Mouse (Mus musculus): ENCODE measurements at regions not wholly inside any gene's neighbourhood (a gene's known extent, or its start where the extent isn't known, plus 50 kb on each side); places are given as distances from the start of the nearest gene placed in this dataset.
A peak's percentile ranks its signal among the peaks of the same experiment; 100 is the strongest.

DNA sequence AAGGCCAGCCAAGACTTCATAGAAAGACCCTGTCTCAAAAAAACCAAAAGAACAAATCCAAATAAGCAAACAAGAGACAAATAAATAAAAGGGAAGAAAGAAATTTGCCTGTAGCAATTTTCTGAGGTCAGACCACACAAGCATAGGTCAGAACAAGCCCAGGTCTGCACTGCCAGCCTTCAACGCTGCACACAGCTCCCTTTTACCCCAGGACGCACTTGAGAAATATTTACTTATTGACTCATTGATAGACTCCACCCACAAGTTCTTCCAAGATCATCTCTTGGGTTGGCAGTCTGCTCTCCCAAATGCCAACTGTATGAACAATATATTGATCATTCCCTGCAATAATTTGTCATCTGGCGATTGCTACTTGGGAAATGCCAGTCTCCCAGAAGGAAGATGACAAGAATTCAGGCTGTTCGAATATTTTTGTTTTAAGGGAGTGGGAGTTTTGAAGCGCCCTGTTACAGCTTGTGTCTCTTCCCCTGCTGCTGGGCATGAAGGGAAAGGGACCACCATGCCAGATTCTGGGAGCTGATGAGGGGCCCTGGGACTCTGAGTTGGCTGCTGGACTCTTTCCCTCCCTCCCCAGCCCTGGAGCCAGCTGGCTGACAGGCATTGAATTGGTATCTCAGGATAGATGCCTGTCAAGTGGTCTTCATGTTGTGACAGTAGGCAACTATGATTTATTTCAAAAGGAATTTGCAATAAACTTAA is 102.9 kb upstream of the Tle3 start:
- H3K27ac ChIP-seq (ENCODE audit: low read depth, low read length), result no peak overlapping the region
- H3K9ac ChIP-seq (ENCODE audit: low read depth, low read length), result no peak overlapping the region
- 70% methylated on average over 5 of the region's 5 CpGs for WGBS
- no peak for TF ChIP-seq CTCF (IDR thresholded peaks at IDR 0.05; ENCODE audit: low read depth)
- no peak overlapping the region for H3K4me3 ChIP-seq (ENCODE audit: low read depth, low read length)
- no peaks in the 10 kb centered on the region for H3K9me3 ChIP-seq (ENCODE audit: control insufficient read depth)
- H3K27me3 ChIP-seq (replicated peaks; ENCODE audit: control insufficient read depth, insufficient read depth, low read length), result no peaks in the 10 kb centered on the region
- ATAC-seq, result no peak
- H3K36me3 ChIP-seq (ENCODE audit: control insufficient read depth, insufficient read depth), result no peaks in the 10 kb centered on the region
- no peaks in the 10 kb centered on the region for H3K4me1 ChIP-seq (replicated peaks; ENCODE audit: control insufficient read depth, insufficient read depth, low read length)
- H3K4me2 ChIP-seq (replicated peaks; ENCODE audit: low read depth), result no peak overlapping the region

DNA sequence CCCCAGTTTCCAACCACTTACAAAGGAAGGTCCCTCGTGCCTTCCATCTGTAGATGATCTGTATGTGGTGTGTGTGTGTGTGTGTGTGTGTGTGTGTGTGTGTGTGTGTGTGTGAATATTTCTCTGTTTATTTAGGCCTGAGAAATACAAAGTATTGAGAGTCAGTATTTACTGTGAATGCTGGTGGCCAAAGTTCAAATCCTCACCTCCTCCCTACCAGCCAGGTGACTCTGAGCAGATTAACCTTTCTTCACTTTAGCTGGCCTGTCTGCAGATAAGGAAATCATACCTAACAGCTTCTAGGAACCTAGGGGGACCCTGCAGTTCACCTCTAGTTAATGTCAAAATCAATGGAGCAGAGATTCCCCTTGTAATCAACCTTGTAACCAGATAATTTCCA is 100.9 kb upstream of the Tle3 start:
- H3K36me3 ChIP-seq (ENCODE audit: control insufficient read depth, insufficient read depth), result no peaks in the 10 kb centered on the region
- no peak for ATAC-seq
- no peaks in the 10 kb centered on the region for H3K9me3 ChIP-seq (ENCODE audit: control insufficient read depth)
- H3K4me3 ChIP-seq (ENCODE audit: low read depth, low read length), result no peak overlapping the region
- H3K27ac ChIP-seq (ENCODE audit: low read depth, low read length), result no peak overlapping the region
- no peak for TF ChIP-seq CTCF (IDR thresholded peaks at IDR 0.05; ENCODE audit: low read depth)
- H3K27me3 ChIP-seq (replicated peaks; ENCODE audit: control insufficient read depth, insufficient read depth, low read length), result no peaks in the 10 kb centered on the region
- no peak overlapping the region for H3K9ac ChIP-seq (ENCODE audit: low read depth, low read length)
- no peak overlapping the region for H3K4me2 ChIP-seq (replicated peaks; ENCODE audit: low read depth)
- no peaks in the 10 kb centered on the region for H3K4me1 ChIP-seq (replicated peaks; ENCODE audit: control insufficient read depth, insufficient read depth, low read length)
- WGBS, result 82% methylated on average over 1 of the region's 1 CpGs

DNA sequence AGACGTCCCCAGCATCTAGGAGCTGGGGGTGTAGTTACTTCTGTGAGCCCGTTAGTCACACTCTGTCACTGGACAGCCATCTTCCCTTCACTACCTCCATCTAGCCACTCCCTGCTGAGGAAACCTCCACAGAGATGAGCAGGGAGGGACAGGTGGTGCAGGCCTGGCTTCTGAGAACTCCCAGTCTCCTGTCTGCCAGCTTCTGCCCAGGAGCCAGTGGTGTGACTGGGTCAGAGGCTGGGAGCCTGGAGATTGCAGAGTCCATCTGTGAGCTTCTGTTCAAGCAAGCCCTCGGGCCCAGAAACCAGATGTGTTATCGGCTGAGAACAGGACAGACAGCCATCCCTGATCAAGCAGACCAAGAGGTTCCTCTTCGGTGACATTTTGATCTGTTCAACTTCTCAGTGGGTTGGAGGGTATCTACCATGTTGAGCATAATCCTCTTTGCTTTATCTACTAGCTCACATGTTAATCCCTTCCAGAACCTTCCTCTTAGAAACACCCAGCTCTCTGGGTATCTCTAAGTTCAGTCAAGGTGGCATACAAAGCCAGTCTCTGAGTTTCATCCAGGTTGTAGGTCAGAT is 100.3 kb upstream of the Tle3 start:
- no peak overlapping the region for H3K4me2 ChIP-seq (replicated peaks; ENCODE audit: low read depth)
- no peaks in the 10 kb centered on the region for H3K9me3 ChIP-seq (ENCODE audit: control insufficient read depth)
- WGBS, result 83% methylated on average over 5 of the region's 5 CpGs
- no peak overlapping the region for H3K4me3 ChIP-seq (ENCODE audit: low read depth, low read length)
- no peaks in the 10 kb centered on the region for H3K27me3 ChIP-seq (replicated peaks; ENCODE audit: control insufficient read depth, insufficient read depth, low read length)
- TF ChIP-seq CTCF (IDR thresholded peaks at IDR 0.05; ENCODE audit: low read depth), result no peak
- no peak overlapping the region for H3K27ac ChIP-seq (ENCODE audit: low read depth, low read length)
- no peaks in the 10 kb centered on the region for H3K4me1 ChIP-seq (replicated peaks; ENCODE audit: control insufficient read depth, insufficient read depth, low read length)
- no peaks in the 10 kb centered on the region for H3K36me3 ChIP-seq (ENCODE audit: control insufficient read depth, insufficient read depth)
- no peak overlapping the region for H3K9ac ChIP-seq (ENCODE audit: low read depth, low read length)
- ATAC-seq, result no peak

DNA sequence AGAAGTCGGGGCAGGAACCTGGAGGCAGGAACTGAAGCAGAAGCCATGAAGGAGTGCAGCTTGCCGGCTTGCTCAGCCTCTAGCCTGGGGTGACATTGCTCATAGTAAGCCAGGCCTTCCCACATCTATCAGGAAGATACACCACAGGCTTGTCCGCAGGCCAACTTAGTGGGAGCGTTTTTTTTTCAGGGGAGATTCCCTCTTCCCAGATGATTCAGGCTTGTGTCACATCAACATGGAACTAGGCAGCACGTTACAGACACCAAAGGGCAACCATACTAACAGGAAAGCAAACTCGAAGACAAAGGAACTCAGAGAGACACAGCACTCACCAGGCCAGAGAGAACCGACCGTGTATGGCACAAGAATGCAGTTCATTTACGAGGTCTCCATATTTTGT is 98.1 kb upstream of the Tle3 start:
- Histone ChIP-seq H3K36me3 (ENCODE audit: control insufficient read depth, insufficient read depth) (no peaks in the 10 kb centered on the region), H3K9me3 (ENCODE audit: control insufficient read depth) (no peaks in the 10 kb centered on the region), H3K4me1 (replicated peaks; ENCODE audit: control insufficient read depth, insufficient read depth, low read length) (no peaks in the 10 kb centered on the region), H3K4me2 (replicated peaks; ENCODE audit: low read depth) (no peak overlapping the region), H3K9ac (ENCODE audit: low read depth, low read length) (no peak overlapping the region), H3K27ac (ENCODE audit: low read depth, low read length) (no peak overlapping the region), H3K27me3 (replicated peaks; ENCODE audit: control insufficient read depth, insufficient read depth, low read length) (no peaks in the 10 kb centered on the region), H3K4me3 (ENCODE audit: low read depth, low read length) (no peak overlapping the region)
- no peak for TF ChIP-seq CTCF (IDR thresholded peaks at IDR 0.05; ENCODE audit: low read depth)
- 79% methylated on average over 9 of the region's 9 CpGs for WGBS
- ATAC-seq, result no peak

- Histone ChIP-seq H3K9me3 (ENCODE audit: control insufficient read depth) (no peaks in the 10 kb centered on the region), H3K4me1 (replicated peaks; ENCODE audit: control insufficient read depth, insufficient read depth, low read length) (no peaks in the 10 kb centered on the region), H3K27me3 (replicated peaks; ENCODE audit: control insufficient read depth, insufficient read depth, low read length) (no peaks in the 10 kb centered on the region), H3K4me3 (ENCODE audit: low read depth, low read length) (no peak overlapping the region), H3K27ac (ENCODE audit: low read depth, low read length) (no peak overlapping the region), H3K4me2 (replicated peaks; ENCODE audit: low read depth) (0 out of 2 replicates have a peak overlapping the region, but pooled peaks have one; percentile 21), H3K9ac (ENCODE audit: low read depth, low read length) (no peak overlapping the region), H3K36me3 (ENCODE audit: control insufficient read depth, insufficient read depth) (no peaks in the 10 kb centered on the region)
- TF ChIP-seq CTCF (IDR thresholded peaks at IDR 0.05; ENCODE audit: low read depth), result peak; percentile 84
- 29% methylated on average over 21 of the region's 21 CpGs for WGBS
- no peak for ATAC-seq
Measured at GRCm38 (mm10) chr9:61277369-61278215, 94.6 kb upstream of the Tle3 start.

- Histone ChIP-seq H3K9ac (ENCODE audit: low read depth, low read length) (no peak overlapping the region), H3K27ac (ENCODE audit: low read depth, low read length) (no peak overlapping the region), H3K4me3 (ENCODE audit: low read depth, low read length) (no peak overlapping the region), H3K4me2 (replicated peaks; ENCODE audit: low read depth) (0 out of 2 replicates have a peak overlapping the region, but pooled peaks have one; percentile 21), H3K9me3 (ENCODE audit: control insufficient read depth) (no peaks in the 10 kb centered on the region), H3K27me3 (replicated peaks; ENCODE audit: control insufficient read depth, insufficient read depth, low read length) (no peaks in the 10 kb centered on the region), H3K4me1 (replicated peaks; ENCODE audit: control insufficient read depth, insufficient read depth, low read length) (no peaks in the 10 kb centered on the region), H3K36me3 (ENCODE audit: control insufficient read depth, insufficient read depth) (no peaks in the 10 kb centered on the region)
- no peak for TF ChIP-seq CTCF (IDR thresholded peaks at IDR 0.05; ENCODE audit: low read depth)
- WGBS, result 37% methylated on average over 12 of the region's 12 CpGs
- ATAC-seq, result no peak
Measured at GRCm38 (mm10) chr9:61278216-61278758, 93.9 kb upstream of the Tle3 start.
